Mouse (Mus musculus) MEL-GATA-1-ER (cell line): ENCODE data around the gene Dock1.

Experiments used
- DNase-seq: peaks from one replicate; pipeline ENCODE4 v3.0.0-alpha.2; 2012; ENCODE audit warnings: low read depth; ENCODE audit errors: extremely low read depth

The Dock1 gene

GRCm38 (mm10) chr7:135043931-135044765 lies 373.7 kb downstream of the Dock1 start:
- no peak for DNase-seq

DNA sequence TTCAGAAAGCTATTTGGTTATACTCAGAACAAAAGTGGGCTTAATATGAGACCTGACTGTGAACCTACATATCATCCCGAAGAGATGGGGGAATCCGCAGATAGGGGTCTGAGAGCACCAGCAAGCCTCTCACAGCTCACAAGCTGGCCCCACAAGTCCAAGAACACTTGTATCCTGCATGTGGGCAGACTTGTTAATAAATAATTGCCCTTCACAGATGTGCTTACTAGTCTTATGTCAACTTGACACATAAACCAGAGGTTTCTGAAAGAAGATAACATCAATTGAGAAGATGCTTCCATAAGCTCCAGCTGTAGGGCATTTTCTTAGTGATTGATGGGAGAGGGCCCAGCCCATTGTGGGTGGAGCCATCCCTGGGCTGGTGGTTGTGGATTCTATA lies 379.0 kb downstream of the Dock1 start:
- no peak for DNase-seq

- DNase-seq = no peak
Measured at GRCm38 (mm10) chr7:135053186-135053715, 382.8 kb downstream of the Dock1 start.

GRCm38 (mm10) chr7:135054664-135055063 lies 384.2 kb downstream of the Dock1 start:
- no peak for DNase-seq

DNA sequence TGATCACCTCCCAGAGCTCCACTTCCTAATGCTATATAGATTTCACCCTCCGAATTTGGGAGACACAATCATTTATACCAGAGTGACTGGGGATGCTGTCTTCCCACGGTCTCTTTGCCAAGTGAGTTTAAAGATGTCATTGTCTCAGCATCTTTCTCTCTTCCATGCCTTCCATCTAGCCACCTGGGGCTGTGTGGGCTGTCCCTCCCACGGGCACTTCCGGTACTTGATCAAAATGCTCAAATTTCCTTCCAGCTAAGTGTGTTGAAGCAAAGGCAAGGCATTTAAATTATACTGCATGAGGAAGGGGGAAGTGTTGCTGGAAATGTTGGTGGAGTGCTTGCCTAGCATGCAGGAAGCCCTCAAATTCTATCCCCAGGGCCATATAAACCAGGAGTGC lies 388.6 kb downstream of the Dock1 start:
- DNase-seq = no peak

GRCm38 (mm10) chr7:135059562-135059961 lies 389.1 kb downstream of the Dock1 start:
- no peak for DNase-seq

GRCm38 (mm10) chr7:135063886-135064285 lies 393.4 kb downstream of the Dock1 start:
- DNase-seq = no peak

GRCm38 (mm10) chr7:135065301-135065700 lies 394.8 kb downstream of the Dock1 start:
- DNase-seq = no peak

DNA sequence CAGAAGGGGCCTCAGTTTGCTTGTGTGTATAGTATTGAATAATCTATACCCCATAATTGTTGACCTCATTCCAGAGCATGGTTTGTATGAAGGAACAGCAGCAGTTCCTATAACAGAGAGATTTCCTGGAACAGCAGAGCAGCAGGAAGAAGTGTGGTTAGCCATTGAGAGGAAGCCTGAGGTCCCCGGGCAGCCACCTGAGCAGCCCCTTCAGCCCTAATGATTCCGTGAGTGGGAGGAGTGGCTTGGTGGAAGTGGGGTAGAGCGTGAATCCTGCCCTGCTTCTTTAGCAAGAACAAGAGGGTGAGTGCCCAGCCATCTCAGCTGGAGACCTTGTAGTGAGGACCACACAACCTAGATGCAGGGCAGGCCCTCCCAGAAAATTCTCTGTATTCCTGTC lies 398.4 kb downstream of the Dock1 start:
- no peak for DNase-seq

- no peak for DNase-seq
Measured at GRCm38 (mm10) chr7:135076904-135077303, 406.4 kb downstream of the Dock1 start.

GRCm38 (mm10) chr7:135077340-135077739 lies 406.9 kb downstream of the Dock1 start:
- DNase-seq = no peak

DNA sequence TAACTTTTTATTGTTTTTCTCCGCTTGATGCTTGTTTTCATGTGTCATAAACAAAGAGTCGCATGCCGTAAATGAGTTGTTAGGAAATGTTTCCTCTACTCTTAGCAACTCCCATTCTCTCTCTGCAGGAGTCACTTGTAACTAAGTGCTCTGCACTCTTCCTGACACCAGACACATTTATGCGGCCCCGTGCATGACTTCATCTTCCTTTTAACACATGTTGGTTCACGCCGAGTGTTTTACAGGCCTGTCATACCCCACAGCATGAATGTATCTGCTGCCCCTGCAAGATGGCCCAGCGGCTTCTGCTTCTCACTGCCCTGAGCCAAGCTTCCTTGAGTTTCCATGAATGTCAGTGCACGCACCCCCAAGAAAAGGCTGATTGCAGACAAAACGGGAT lies 407.4 kb downstream of the Dock1 start:
- DNase-seq = no peak

GRCm38 (mm10) chr7:135083421-135083820 lies 413.0 kb downstream of the Dock1 start:
- DNase-seq = no peak

- DNase-seq = no peak
Measured at GRCm38 (mm10) chr7:135084069-135084468, 413.6 kb downstream of the Dock1 start.

DNA sequence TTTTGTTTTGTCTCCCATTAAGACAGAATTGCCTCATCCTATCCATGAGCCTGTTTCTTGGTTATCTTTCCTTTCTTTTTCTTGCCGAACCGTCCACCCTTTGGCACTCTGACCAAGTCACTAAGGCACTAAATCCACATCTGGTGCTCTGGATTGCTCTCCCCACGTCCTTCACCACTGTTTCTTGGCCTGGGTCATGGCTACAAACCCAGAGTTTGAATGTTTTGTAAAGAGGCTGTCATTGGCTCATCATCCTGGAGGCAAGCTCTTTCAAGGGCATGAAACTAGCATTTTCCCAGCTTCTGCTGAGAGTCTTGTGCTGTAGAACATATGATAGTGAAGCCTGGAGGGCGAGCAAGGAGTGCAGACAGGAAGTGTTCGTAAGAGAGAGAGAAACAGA lies 416.1 kb downstream of the Dock1 start:
- no peak for DNase-seq

DNA sequence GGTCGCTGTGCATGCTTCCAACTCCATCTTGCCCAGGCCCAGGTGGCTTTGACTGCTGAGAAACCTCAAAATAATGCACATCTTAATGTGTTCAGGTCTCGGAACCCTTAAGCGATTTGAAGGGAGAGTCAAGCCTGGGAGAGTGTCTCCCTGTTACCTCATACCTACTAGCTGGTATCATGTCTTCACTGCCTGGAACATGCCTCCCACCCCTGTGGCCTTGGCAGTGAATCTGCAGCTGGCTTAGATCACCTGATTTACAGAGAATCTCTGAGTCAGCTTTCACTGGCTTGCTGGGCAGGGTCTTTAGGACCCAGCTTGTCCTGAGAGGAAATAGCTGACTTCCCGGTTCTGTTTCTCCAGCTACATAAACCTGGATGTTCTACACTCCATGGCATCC lies 419.2 kb downstream of the Dock1 start:
- DNase-seq = no peak

DNA sequence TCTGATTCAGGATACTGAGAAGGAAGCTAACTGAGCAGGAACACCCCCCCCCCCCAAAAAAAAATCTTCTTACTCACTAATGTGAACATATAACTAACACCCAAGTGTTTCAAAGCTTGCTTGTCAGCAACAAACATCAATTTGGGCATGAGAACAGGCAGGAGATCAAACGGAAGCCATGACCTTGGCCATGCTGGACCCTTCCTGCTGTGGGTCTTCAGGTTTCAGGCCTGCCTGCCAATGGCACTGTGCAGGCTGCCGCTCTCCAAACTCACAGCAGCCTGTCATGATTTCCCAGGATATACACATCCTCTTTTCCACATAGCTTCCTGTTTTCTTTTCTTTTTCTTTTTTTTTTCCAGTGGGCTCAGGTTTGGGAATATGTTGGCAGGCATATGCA lies 423.4 kb downstream of the Dock1 start:
- no peak for DNase-seq

GRCm38 (mm10) chr7:135101921-135102320 lies 431.5 kb downstream of the Dock1 start:
- no peak for DNase-seq

DNA sequence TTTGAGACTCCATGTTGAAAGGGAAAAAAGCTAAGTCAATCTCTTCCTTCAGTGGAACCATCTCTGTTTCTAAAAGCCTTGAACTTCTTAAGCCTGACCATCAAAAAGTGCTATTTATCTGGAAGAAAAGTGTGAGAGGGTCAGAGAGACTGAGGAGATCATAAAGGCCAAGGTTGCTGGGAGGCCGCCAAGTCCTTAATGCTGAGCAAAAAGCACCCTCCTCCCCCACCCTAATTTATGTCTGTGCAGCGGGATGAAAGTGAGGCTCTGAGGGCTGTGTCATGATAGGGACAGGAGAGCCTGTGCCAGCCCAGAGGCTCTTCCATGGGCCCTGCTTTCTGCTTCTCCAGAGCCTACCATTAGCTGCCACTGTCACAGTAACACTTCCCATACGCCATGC lies 436.1 kb downstream of the Dock1 start:
- no peak for DNase-seq

- no peak for DNase-seq
Measured at GRCm38 (mm10) chr7:135110307-135110706, 439.9 kb downstream of the Dock1 start.

GRCm38 (mm10) chr7:135125296-135126065 lies 455.0 kb downstream of the Dock1 start:
- no peak for DNase-seq

- DNase-seq = no peak
Measured at GRCm38 (mm10) chr7:135132461-135132860, 462.0 kb downstream of the Dock1 start.
